Mouse (Mus musculus) kidney, embryonic 14.5 days (tissue): ENCODE data around the gene Prn. TPM values are rescaled to one million over a fixed set of nuclear protein-coding genes. Genes with fewer than 3 reads are reported as not detected.
A peak's percentile ranks its signal among the peaks of the same experiment; 100 is the strongest.

Source experiments
- ATAC-seq: fragments of 200-750 bp; cut with Nextera tagmentation; 2 replicates; pipeline ENCODE4 v1.8.0; 2017; ENCODE audit warnings: moderate number of reproducible peaks, mild to moderate bottlenecking, moderate TSS enrichment, moderate library complexity; ENCODE audit not compliant: low FRiP score, low TSS enrichment
- H3K27ac ChIP-seq: fragments of 300-500 bp; sonication (generic); 2 replicates; pipeline ENCODE4 v1.5.1; 2014; ENCODE audit warnings: low read depth, mild to moderate bottlenecking, low read length, moderate library complexity, mixed read lengths
- H3K27me3 ChIP-seq: fragments of 300-500 bp; sonication (generic); 2 replicates; pipeline ENCODE4 v1.6.1; 2014; ENCODE audit warnings: mild to moderate bottlenecking, low read length; ENCODE audit not compliant: control insufficient read depth, insufficient read depth
- H3K36me3 ChIP-seq: fragments of 300-500 bp; sonication (generic); 2 replicates; pipeline ENCODE4 v1.6.1; 2014; ENCODE audit warnings: low read length, mixed read lengths; ENCODE audit not compliant: control insufficient read depth, insufficient read depth
- H3K4me1 ChIP-seq: fragments of 300-500 bp; sonication (generic); 2 replicates; pipeline ENCODE4 v1.6.1; 2014; ENCODE audit warnings: low read length, mixed read lengths; ENCODE audit not compliant: control insufficient read depth, insufficient read depth
- H3K4me2 ChIP-seq: fragments of 300-500 bp; sonication (generic); replicated peaks from 2 replicates; pipeline ENCODE4 v1.6.1; 2014; ENCODE audit warnings: low read depth, mild to moderate bottlenecking, low read length
- H3K4me3 ChIP-seq: fragments of 300-500 bp; sonication (generic); 2 replicates; pipeline ENCODE4 v1.5.1; 2014; ENCODE audit warnings: mild to moderate bottlenecking, low read length
- H3K9ac ChIP-seq: fragments of 300-500 bp; sonication (generic); 2 replicates; pipeline ENCODE4 v1.6.1; 2014; ENCODE audit warnings: low read depth, mild to moderate bottlenecking, low read length, moderate library complexity
- H3K9me3 ChIP-seq: fragments of 300-500 bp; sonication (generic); 2 replicates; pipeline ENCODE4 v1.6.1; 2016; ENCODE audit warnings: low read length; ENCODE audit not compliant: control insufficient read depth
- WGBS: fragments of 180-500 bp; shearing (Covaris S2); extraction: QIAGEN DNeasy Blood & Tissue Kit; methylation state at CpG from one replicate; pipeline ENCODE4 v1.1.7; 2014; 5-methylcytosine and 5-hydroxymethylcytosine counted together
- polyA plus RNA-seq: library from polyadenylated mRNA; unstranded; fragments of >200 nt; fragmentation: Nextera tagmentation; extraction: Ambion mirVana; gene quantifications from 2 replicates; pipeline ENCODE4 v1.2.1, GENCODE M21; 2014

The Prn gene
- polyA plus RNA-seq, 1 experiment from 2014 or later: not detected

DNA sequence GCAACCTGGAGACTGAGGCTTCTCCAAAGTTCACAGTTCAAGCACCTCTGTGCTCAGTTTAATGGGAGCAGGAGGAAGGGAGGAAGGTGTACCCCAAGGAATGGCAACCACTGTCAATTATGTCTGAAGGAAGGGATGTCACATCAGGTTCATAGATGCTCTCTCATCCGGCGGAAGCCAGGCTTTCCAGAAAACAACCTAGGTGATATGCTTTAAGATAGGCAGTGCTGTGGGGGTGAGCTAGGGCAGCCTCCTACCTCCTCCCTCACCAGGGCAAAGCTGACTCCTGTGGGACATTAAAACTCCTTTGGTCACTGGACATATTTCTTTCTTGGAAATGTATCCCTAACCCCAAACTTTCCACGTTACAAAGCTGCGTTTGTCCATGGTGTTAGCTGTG lies 83.4 kb downstream of the Prn start:
- Histone ChIP-seq H3K4me1 (peaks cover 18% of the 10 kb centered on the region; the same call in 1 of the 2 replicates), H3K9me3 (no peaks in the 10 kb centered on the region), H3K4me3 (no peak overlapping the region), H3K4me2 (no peak overlapping the region), H3K36me3 (no peaks in the 10 kb centered on the region), H3K27me3 (no peaks in the 10 kb centered on the region), H3K27ac (0 out of 2 replicates have a peak overlapping the region, but pooled peaks have one; percentile 0), H3K9ac (no peak overlapping the region)
- WGBS: 45% methylated on average over 4 of the region's 4 CpGs
- peak; percentile 9; the same call in 1 of the 2 replicates for ATAC-seq

DNA sequence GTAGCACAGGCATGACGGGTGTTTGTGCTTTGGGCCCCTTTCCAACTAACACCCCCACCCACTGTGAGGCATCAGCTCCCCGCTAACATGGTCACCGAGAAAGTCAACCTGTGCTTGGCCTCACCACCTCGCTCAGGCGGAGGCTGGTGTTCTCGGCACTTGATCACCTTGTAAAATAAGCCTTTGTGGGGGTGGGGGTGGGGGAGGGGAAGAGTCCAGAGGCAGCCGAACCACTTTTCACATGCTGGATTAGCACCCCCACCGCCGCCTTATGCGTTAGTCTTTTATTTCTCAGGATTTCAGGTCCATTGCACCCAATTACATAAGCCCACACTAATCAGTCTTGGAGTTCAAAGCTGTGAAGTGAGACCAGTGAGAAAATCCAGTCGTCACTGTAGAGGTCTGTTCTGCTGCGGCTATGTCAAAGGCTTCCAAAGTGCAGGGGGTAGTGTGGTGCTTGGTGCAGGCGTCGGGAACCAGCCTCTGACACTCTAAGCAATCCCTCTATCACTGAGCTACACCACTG lies 83.9 kb downstream of the Prn start:
- H3K27me3 ChIP-seq: no peaks in the 10 kb centered on the region
- no peak overlapping the region for H3K4me2 ChIP-seq
- no peaks in the 10 kb centered on the region for H3K36me3 ChIP-seq
- 15% methylated on average over 14 of the region's 14 CpGs for WGBS
- H3K4me3 ChIP-seq: no peak overlapping the region
- H3K9ac ChIP-seq: no peak overlapping the region
- no peaks in the 10 kb centered on the region for H3K9me3 ChIP-seq
- 0 out of 2 replicates have a peak overlapping the region, but pooled peaks have one; percentile 0 for H3K27ac ChIP-seq
- ATAC-seq: peak; percentile 77
- peaks cover 18% of the 10 kb centered on the region; the same call in 1 of the 2 replicates for H3K4me1 ChIP-seq

DNA sequence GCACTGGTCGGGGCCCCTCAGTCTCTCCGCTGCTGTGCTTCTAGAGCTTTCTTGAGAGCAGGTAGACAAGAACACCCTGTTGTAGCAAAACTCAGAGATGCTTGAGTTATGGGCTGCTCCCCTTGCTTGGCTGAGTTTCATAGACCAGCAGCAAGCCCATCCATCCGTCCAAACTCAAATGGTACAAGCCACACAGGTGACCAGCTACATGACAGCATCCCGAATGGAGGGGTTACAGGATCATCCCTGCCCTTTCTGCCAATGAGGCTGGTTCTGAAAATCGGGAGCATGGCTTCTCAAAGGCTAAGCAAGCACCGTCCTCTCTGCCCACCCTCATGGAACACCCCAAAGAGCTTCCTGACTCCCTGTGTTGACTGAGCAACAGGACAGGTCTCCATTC lies 85.2 kb downstream of the Prn start:
- no peak overlapping the region for H3K9ac ChIP-seq
- no peak overlapping the region for H3K4me3 ChIP-seq
- H3K9me3 ChIP-seq: no peaks in the 10 kb centered on the region
- no peaks in the 10 kb centered on the region for H3K27me3 ChIP-seq
- WGBS: 92% methylated on average over 6 of the region's 6 CpGs
- H3K4me1 ChIP-seq: peaks cover 18% of the 10 kb centered on the region; the same call in 1 of the 2 replicates
- H3K27ac ChIP-seq: no peak overlapping the region
- ATAC-seq: no peak
- no peaks in the 10 kb centered on the region for H3K36me3 ChIP-seq
- H3K4me2 ChIP-seq: no peak overlapping the region

DNA sequence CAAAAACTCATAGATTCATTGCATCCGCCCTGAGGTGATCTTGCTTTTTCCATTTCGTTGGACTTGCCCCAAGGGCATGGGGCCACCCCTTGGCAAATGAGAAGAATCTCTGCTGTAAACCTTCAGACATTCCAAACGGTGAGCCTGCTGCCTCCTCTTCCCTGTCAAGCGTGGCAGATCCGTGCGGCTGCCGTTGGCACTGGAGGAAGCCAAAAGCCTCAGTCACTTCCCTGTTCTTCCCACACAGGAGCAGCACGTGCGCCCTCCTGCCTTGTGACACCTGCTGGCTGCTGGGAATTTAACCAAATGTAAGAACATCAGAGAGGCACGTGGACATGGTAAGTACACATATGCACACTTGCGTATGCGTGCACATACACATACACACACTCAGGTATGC lies 86.0 kb downstream of the Prn start:
- 71% methylated on average over 12 of the region's 12 CpGs for WGBS
- ATAC-seq: no peak
- H3K9me3 ChIP-seq: no peaks in the 10 kb centered on the region
- H3K9ac ChIP-seq: no peak overlapping the region
- no peaks in the 10 kb centered on the region for H3K27me3 ChIP-seq
- H3K4me3 ChIP-seq: no peak overlapping the region
- H3K4me2 ChIP-seq: no peak overlapping the region
- H3K36me3 ChIP-seq: no peaks in the 10 kb centered on the region
- H3K4me1 ChIP-seq: peaks cover 18% of the 10 kb centered on the region; the same call in 1 of the 2 replicates
- H3K27ac ChIP-seq: no peak overlapping the region

DNA sequence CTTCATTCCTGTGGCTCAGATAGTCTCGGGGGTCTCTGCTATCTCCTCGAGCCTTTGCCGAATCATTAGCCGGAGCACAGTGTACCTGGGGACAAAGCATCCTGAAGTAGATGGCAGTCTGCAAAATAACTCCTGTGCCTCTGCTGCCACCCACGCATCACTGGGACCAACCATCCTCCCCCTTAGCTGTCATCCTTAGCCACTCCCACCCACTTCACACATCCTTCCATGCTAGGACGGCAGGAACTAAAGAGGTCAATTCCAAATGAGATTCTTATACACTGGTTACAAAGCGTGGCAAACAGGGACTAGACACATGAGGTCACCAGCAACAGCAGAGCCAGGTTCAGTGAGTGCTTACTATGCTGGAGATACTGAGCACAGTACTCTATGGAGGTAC lies 86.6 kb downstream of the Prn start:
- Histone ChIP-seq H3K9ac (no peak overlapping the region), H3K9me3 (no peaks in the 10 kb centered on the region), H3K36me3 (no peaks in the 10 kb centered on the region), H3K27me3 (no peaks in the 10 kb centered on the region), H3K27ac (no peak overlapping the region), H3K4me2 (no peak overlapping the region), H3K4me1 (peaks cover 18% of the 10 kb centered on the region; the same call in 1 of the 2 replicates), H3K4me3 (no peak overlapping the region)
- no peak for ATAC-seq
- 65% methylated on average over 7 of the region's 7 CpGs for WGBS

DNA sequence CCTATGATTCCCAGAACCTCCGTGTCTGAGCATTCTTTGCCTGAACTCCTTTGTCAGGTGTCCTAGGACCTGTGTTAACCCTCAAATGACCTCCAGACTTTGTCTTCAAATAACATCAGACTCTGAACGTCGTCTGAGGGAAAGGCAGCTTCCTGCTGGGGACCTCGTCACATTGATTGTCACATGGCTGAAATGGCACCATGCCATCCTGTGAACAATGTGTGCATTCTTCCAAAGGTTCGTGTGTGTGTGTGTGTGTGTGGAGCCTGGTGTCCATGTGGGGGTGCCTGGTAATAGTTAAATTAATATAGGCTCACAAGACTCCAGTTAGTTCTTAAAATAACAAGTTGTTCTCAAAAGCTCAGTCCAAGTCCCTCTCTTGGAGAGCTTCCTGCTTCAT lies 87.6 kb downstream of the Prn start:
- Histone ChIP-seq H3K4me2 (no peak overlapping the region), H3K4me1 (peaks cover 18% of the 10 kb centered on the region; the same call in 1 of the 2 replicates), H3K36me3 (no peaks in the 10 kb centered on the region), H3K27me3 (no peaks in the 10 kb centered on the region), H3K9me3 (no peaks in the 10 kb centered on the region), H3K4me3 (no peak overlapping the region), H3K9ac (no peak overlapping the region), H3K27ac (no peak overlapping the region)
- ATAC-seq: no peak
- whole genome bisulfite sequencing: 56% methylated on average over 5 of the region's 5 CpGs

DNA sequence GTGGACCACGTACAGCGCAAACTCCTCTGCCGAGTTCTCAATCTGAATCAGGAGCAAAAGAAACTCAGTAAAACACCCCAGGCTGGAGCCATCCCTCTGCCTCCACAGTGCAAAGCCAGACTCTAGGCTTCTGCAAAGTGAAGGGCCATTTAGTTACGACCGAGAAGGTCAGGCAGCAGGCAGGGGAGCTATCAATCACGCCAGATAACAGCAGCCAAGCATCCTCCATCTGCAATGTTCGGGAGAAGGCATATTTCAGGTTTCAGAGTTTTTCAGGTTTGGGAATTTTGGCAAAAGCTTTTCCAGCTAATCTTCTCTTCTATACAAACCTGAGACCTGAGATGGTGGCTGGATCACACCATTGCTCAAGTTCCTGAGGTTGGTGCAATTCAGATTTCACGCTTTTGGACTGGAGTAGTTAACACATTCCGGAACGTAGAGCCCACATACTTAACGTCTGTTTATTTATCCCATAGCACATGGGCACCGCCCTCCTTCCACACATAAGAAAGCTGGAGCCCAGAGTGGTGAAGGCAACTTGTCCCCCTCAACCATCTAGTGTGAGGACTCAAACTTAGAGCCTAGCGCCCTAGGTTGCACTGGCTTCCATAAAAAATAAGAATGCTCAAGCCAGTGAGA lies 92.1 kb downstream of the Prn start:
- no peaks in the 10 kb centered on the region for H3K36me3 ChIP-seq
- no peaks in the 10 kb centered on the region for H3K27me3 ChIP-seq
- H3K9me3 ChIP-seq: no peaks in the 10 kb centered on the region
- ATAC-seq: peak; percentile 43; the same call in 1 of the 2 replicates
- peaks cover 6% of the 10 kb centered on the region for H3K4me1 ChIP-seq
- H3K27ac ChIP-seq: no peak overlapping the region
- WGBS: 25% methylated on average over 13 of the region's 13 CpGs
- H3K4me3 ChIP-seq: no peak overlapping the region
- no peak overlapping the region for H3K4me2 ChIP-seq
- H3K9ac ChIP-seq: no peak overlapping the region

DNA sequence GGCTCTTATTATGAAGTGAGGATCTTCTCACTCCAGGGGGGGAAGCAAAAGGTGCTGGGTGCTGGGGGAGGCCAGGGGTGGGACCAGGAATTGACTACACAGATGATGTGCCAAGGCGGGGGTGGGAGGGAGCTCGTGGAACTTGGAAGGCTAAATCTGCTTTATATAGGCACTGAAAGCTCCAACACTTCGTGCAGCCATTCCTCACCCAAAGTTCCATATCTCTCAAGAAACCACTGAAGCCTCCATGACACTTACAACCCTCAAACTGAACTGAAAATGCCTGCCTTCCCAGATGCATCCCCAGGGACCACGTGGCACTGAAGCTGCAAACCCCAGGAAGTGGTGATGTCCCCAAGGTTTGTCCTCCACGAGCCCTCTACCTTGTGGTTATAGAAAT lies 94.2 kb downstream of the Prn start:
- no peak for ATAC-seq
- peaks cover 22% of the 10 kb centered on the region for H3K4me1 ChIP-seq
- no peak overlapping the region for H3K4me2 ChIP-seq
- H3K27me3 ChIP-seq: no peaks in the 10 kb centered on the region
- WGBS: 69% methylated on average over 5 of the region's 5 CpGs
- H3K27ac ChIP-seq: no peak overlapping the region
- H3K4me3 ChIP-seq: no peak overlapping the region
- H3K36me3 ChIP-seq: no peaks in the 10 kb centered on the region
- H3K9me3 ChIP-seq: no peaks in the 10 kb centered on the region
- H3K9ac ChIP-seq: no peak overlapping the region

DNA sequence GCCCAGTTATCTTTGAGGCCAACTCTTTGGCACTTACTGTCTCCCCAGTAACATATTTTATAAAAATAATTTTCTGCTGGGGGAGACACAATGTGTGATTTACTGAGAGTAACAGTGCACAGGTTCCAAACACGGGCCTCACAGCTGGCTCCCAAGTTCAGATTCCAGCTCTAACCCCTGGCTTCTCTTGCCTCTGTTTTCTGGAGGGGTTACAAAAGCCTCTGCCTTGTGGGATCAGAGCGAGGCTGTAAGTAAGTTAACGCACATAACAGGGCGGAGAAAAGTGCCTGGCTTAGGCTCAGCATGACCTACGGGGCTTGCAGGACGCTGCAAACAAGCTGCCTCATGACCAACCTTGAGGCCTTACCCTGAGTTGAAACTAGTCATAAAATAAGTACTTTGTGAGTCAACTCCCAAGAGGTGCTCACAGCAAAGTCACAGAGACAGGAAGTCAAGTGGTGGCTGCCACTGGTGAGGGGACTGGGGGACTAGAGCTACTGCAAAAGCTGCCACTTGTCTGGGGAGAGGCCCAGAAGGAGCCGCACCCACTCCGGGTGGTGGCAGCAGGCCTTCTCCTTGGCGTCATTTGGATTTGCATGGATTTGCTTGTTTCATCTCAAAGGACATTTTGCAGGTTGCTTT lies 94.9 kb downstream of the Prn start:
- Histone ChIP-seq H3K4me1 (peaks cover 22% of the 10 kb centered on the region), H3K27ac (no peak overlapping the region), H3K4me3 (no peak overlapping the region), H3K36me3 (no peaks in the 10 kb centered on the region), H3K4me2 (no peak overlapping the region), H3K9me3 (no peaks in the 10 kb centered on the region), H3K9ac (no peak overlapping the region), H3K27me3 (no peaks in the 10 kb centered on the region)
- ATAC-seq: no peak
- WGBS: 76% methylated on average over 9 of the region's 9 CpGs
